Mouse (Mus musculus): ENCODE measurements around the gene Rab43.

GRCm38 (mm10) chr6:87808521-87808920, 3.4 kb downstream of the Rab43 start:
- no peak for TF ChIP-seq CTCF (IDR thresholded peaks at IDR 0.05; ENCODE audit: insufficient read depth, low read length)
- TF ChIP-seq POLR2A (IDR thresholded peaks at IDR 0.05; ENCODE audit: borderline replicate concordance, extremely low read depth, low read depth, low read length), result no peak
